Mouse (Mus musculus) olfactory bulb, adult 2 months (tissue): ENCODE data around the gene Sptbn2. TPM values are rescaled to one million over a fixed set of nuclear protein-coding genes. Genes with fewer than 3 reads are reported as not detected.
"Not testable (repeated sequence)": the region's sequence is repeated elsewhere in the genome, so short reads cannot be mapped to it uniquely, and the experiment has no call there.

Experiments used
- H3K27ac ChIP-seq: fragments of 200-500 bp; 2 replicates; pipeline ENCODE4 v1.5.1; 2012; ENCODE audit warnings: low read depth, low read length; ENCODE audit not compliant: insufficient read depth
- H3K4me1 ChIP-seq: fragments of 200-500 bp; 2 replicates; pipeline ENCODE4 v1.6.1; 2012; ENCODE audit warnings: low read length; ENCODE audit not compliant: control insufficient read depth, insufficient read depth
- H3K4me3 ChIP-seq: fragments of 200-500 bp; 2 replicates; pipeline ENCODE4 v1.5.1; 2012; ENCODE audit warnings: mild to moderate bottlenecking, low read depth, low read length, moderate library complexity; ENCODE audit not compliant: insufficient read depth
- CTCF ChIP-seq: fragments of 200-500 bp; IDR thresholded peaks from 2 replicates; pipeline ENCODE4 v1.5.1; 2012; ENCODE audit warnings: low read depth, mild to moderate bottlenecking, low read length, moderate library complexity; ENCODE audit not compliant: insufficient read depth
- POLR2A ChIP-seq: fragments of 200-500 bp; IDR thresholded peaks from 2 replicates; pipeline ENCODE4 v1.6.1; 2012; ENCODE audit warnings: mild to moderate bottlenecking, low read depth, low read length, moderate library complexity; ENCODE audit not compliant: insufficient read depth
- WGBS: fragments of 180-500 bp; shearing (Covaris S2); methylation state at CpG from one replicate; pipeline ENCODE4 v1.1.7; 2018; 5-methylcytosine and 5-hydroxymethylcytosine counted together
- polyA plus RNA-seq: library from polyadenylated mRNA; stranded (reverse); fragments of >200 nt; gene quantifications from 2 replicates; pipeline ENCODE4 v1.2.4, GENCODE M21; 2012; ENCODE audit warnings: low replicate concordance; ENCODE audit not compliant: missing spikeins, insufficient read depth, insufficient read length

The Sptbn2 gene
- polyA plus RNA-seq, 1 experiment = 60.8 TPM

DNA sequence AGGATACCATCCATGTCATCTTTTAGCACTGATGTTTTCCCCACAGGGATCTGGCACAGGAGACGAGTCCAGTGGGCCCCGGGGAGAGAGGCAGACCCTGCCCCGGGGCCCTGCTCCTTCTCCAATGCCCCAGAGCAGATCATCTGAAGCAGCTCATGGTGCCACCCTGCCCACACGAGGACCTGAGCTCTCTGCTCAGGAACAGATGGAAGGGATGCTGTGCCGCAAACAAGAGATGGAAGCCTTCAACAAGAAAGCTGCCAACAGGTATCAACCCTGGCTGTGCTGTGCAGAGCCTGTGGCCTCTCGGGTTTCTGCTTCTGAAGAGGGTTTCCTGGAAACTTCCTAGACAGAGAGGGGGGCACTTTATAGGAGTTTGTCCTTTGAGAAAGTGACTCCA is 39.0 kb downstream of the Sptbn2 start:
- WGBS = 85% methylated on average over 6 of the region's 6 CpGs
- no peak overlapping the region for H3K4me3 ChIP-seq
- H3K27ac ChIP-seq = no peak overlapping the region
- H3K4me1 ChIP-seq = no peaks in the 10 kb centered on the region
- no peak for TF ChIP-seq CTCF
- no peak for TF ChIP-seq POLR2A

DNA sequence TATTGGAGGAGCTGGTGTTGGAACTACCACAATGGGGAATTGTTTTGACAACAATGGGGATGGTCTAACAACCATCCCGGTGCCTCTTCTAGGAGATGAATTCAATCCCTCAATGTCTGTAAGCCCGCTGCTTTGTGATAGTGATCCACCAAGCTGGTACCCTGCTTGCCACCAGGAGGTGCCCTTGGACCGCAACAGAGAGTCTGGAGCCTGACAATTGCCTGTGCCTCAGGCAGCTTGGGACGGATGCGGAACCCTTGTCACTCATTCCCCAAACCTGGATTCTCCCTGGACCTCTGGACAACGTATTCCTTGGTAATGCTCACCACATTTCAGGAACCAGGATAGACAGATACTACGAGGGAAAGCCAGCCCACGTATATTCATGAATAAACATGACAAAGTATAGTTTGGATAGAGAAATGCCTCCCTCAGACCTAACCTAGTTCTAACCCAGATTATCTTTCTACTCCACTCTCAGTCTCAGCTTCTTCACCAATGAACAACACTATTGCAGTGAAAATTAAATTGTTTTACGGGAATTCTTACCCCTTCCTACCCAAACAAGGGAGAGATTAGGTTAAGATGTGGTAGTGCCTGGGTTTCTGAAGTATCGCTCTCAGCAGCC is 44.7 kb downstream of the Sptbn2 start:
- H3K4me3 ChIP-seq = peak overlapping the region; percentile 73
- WGBS = 0% methylated on average over 10 of the region's 10 CpGs

DNA sequence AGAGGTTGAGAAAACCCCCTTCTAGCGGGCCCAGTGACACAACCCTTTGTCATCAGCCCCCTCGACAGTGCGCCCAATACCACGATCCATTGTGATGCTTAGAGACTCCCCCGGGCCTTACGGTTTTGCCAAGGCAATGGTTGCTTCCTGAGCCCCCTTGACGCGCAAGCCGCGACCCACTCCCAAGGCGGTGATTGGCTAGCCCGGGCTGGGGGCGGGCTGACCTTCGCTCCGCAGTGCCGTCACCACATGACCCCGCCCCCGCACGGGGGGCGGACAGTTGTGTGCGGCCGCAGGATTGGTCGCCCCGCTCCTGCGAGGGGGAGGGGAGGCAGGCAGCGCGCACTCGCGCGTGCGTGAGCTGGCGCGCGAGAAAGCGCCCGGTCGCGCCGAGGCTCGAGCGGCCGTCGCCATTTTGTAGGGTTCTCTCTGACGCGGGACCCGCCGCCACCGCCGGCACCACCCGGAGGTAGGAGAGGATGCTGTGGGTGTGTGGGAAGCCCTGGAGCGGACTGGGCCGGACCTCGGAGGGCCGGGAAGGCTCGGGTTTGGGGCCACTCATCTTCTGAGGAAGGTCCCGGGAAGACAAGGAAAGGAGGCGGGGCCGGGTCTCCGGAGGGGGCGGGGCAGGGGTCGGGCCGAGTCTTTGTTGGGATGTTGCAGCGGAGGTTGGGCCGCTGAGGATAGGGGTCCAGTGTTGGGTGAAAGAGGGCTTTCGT is 45.4 kb downstream of the Sptbn2 start, which contains the start of gene Rbm4b:
Gene Rbm4b (plus strand): TSS at position 305 of the 719 bp plus-strand sequence.
- under 1% methylated on average over 65 of the region's 65 CpGs for WGBS
- Histone ChIP-seq H3K27ac (peak within 1 kb of the TSS; percentile 86), H3K4me3 (peak within 1 kb of the TSS; percentile 73), H3K4me1 (no peaks in the 10 kb centered on the region)
- no peak for TF ChIP-seq CTCF
- TF ChIP-seq POLR2A = peak; percentile 87

More for the DNA sequence above, 44.7 kb downstream of the Sptbn2 start:
- Histone ChIP-seq H3K4me1 (no peaks in the 10 kb centered on the region), H3K27ac (peak overlapping the region; percentile 86)
- TF ChIP-seq POLR2A (no peak), CTCF (peak; percentile 85)

DNA sequence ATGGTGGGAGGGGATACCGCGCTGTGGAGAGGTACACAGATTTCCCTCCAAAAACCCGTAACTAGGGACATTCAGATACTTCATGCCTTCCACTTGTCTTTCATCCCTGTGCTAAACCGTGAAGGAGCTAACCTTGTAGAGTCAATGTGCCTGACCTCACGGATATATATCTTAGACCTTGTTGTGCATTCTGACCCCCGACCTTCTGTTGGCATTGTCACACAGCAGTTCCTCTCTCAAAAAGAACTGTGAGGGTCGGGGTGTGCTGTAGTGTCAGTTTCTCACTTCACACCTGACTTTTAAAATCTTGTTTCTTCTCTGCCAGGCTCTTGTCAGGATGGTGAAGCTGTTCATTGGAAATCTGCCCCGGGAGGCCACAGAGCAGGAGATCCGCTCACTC is 46.0 kb downstream of the Sptbn2 start:
- Histone ChIP-seq H3K4me3 (peak overlapping the region; percentile 73), H3K4me1 (peaks cover 1% of the 10 kb centered on the region; the same call in 1 of the 2 replicates), H3K27ac (peak overlapping the region; percentile 19; the same call in 1 of the 2 replicates)
- TF ChIP-seq POLR2A = no peak
- no peak for TF ChIP-seq CTCF
- under 1% methylated on average over 9 of the region's 9 CpGs for WGBS

GRCm38 (mm10) chr19:4760544-4760943 is 49.6 kb downstream of the Sptbn2 start:
- WGBS = 80% methylated on average over 8 of the region's 8 CpGs
- H3K4me1 ChIP-seq, H3K27ac ChIP-seq, H3K4me3 ChIP-seq: not testable (repeated sequence)

DNA sequence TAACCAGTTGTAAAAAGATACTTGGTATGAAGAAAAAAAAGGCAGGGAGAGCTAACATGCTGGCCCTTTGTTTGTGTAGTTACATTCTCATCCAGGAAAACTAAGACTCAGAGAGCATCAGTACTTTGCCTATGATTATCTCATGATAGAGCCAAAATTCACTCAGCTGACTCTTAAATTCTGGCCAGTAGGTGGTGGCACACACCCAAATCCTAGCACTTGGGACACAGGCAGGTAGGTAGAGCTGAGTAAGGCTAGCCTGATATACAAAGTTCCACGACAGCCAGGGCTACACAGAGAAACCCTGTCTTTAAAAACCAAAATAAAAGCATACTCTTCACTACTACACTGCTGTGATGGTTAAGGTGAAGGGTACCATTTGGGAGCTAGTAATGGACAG is 51.9 kb downstream of the Sptbn2 start:
- 35% methylated on average over 1 of the region's 1 CpGs for WGBS
- no peak overlapping the region for H3K27ac ChIP-seq
- peaks cover 6% of the 10 kb centered on the region for H3K4me1 ChIP-seq

DNA sequence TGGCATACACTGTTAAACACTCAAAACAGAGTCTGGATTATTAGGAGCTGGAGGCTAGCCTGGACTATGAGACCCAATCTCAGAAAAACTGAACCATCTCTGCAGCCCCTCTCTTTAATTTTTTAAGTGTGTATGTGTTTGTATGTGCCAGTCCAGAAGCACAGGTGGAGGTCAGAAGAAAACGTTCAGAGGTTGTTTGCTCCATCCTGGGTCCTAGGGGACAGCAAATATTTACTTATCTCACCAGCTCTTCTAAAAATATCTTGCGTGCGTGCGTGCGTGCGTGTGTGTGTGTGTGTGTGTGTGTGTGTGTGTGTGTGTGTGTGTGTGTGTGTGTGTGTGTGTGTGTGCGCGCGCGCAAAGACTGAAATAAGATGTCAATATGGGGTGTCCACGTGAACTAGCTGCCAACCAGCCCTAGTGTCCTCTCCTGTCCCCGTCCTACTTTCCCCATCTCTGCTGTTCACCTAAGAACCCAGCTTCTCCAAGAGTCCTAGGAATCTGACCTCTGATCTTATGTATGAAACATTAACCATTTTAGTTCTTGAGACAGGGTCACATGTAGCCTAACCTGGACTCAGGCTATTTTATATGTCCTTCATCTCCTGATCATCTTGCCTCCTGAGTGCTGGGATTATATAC is 56.7 kb downstream of the Sptbn2 start:
- WGBS = 86% methylated on average over 12 of the region's 12 CpGs
- no peak overlapping the region for H3K4me3 ChIP-seq
- no peaks in the 10 kb centered on the region for H3K4me1 ChIP-seq
- H3K27ac ChIP-seq = no peak overlapping the region
- TF ChIP-seq POLR2A (no peak), CTCF (no peak)

More for the DNA sequence above, 51.9 kb downstream of the Sptbn2 start:
- TF ChIP-seq CTCF (no peak), POLR2A (no peak)
- no peak overlapping the region for H3K4me3 ChIP-seq

- H3K4me1 ChIP-seq = no peaks in the 10 kb centered on the region
- WGBS = 58% methylated on average over 3 of the region's 3 CpGs
- TF ChIP-seq CTCF = no peak
- H3K4me3 ChIP-seq = no peak overlapping the region
- no peak overlapping the region for H3K27ac ChIP-seq
These were observed 61.8 kb downstream of the Sptbn2 start for GRCm38 (mm10) chr19:4772785-4773184.

DNA sequence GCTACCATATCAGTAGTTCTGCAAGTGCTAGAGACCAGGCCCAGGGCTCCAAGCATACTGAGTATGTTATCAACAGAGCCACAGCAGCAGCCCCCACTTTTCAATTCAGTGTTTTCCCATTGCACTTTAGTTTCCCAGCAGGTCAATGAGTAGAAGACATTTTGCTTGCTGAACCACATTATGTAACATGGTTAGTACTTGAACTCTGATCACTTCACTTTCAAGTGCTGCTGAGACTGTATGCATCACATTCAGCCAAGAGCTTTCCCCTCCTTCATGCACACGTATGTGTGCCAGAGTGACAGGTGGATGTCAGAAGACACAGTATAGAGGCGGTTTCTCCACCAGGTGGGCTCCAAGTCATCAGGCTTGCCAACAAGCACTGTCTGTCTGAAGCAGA is 71.9 kb downstream of the Sptbn2 start:
- Histone ChIP-seq H3K4me1 (peaks cover 13% of the 10 kb centered on the region), H3K4me3 (no peak overlapping the region), H3K27ac (no peak overlapping the region)
- TF ChIP-seq POLR2A (no peak), CTCF (no peak)
- 84% methylated on average over 2 of the region's 2 CpGs for WGBS
